Mouse (Mus musculus) embryonic facial prominence, embryonic 14.5 days (tissue): ENCODE results near the gene Pglyrp1. TPM values are rescaled to one million over a fixed set of nuclear protein-coding genes. Genes with fewer than 3 reads are reported as not detected.
"Not testable (repeated sequence)": the region's sequence is repeated elsewhere in the genome, so short reads cannot be mapped to it uniquely, and the experiment has no call there.

Experiments used
- ATAC-seq: fragments of 200-750 bp; cut with Nextera tagmentation; 2 replicates; pipeline ENCODE4 v1.8.0; 2017; ENCODE audit warnings: low read depth, moderate number of reproducible peaks, moderate TSS enrichment
- DNase-seq: peaks from one replicate; pipeline ENCODE4 v3.0.0-alpha.2; 2015; ENCODE audit warnings: low spot score
- H3K27ac ChIP-seq: fragments of 300-500 bp; sonication (generic); replicated peaks from 2 replicates; pipeline ENCODE4 v1.5.1; 2014; ENCODE audit warnings: low read depth, mild to moderate bottlenecking, low read length, moderate library complexity
- H3K27me3 ChIP-seq: fragments of 300-500 bp; sonication (generic); replicated peaks from 2 replicates; pipeline ENCODE4 v1.6.1; 2014; ENCODE audit warnings: low read length; ENCODE audit not compliant: control insufficient read depth, insufficient read depth
- H3K36me3 ChIP-seq: fragments of 300-500 bp; sonication (generic); 2 replicates; pipeline ENCODE4 v1.6.1; 2014; ENCODE audit warnings: low read length, mixed read lengths; ENCODE audit not compliant: control insufficient read depth, insufficient read depth
- H3K4me1 ChIP-seq: fragments of 300-500 bp; sonication (generic); 2 replicates; pipeline ENCODE4 v1.6.1; 2014; ENCODE audit warnings: antibody characterized with exemption, low read length; ENCODE audit not compliant: control insufficient read depth, insufficient read depth
- H3K4me2 ChIP-seq: fragments of 300-500 bp; sonication (generic); 2 replicates; pipeline ENCODE4 v1.6.1; 2014; ENCODE audit warnings: low read depth, mild to moderate bottlenecking, low read length, moderate library complexity, mixed read lengths
- H3K4me3 ChIP-seq: fragments of 300-500 bp; sonication (generic); 2 replicates; pipeline ENCODE4 v1.5.1; 2014; ENCODE audit warnings: low read depth, mild to moderate bottlenecking, low read length
- H3K9ac ChIP-seq: fragments of 300-500 bp; sonication (generic); 2 replicates; pipeline ENCODE4 v1.6.1; 2014; ENCODE audit warnings: low read depth, mild to moderate bottlenecking, low read length, moderate library complexity, mixed read lengths
- H3K9me3 ChIP-seq: fragments of 300-500 bp; sonication (generic); 2 replicates; pipeline ENCODE4 v1.6.1; 2016; ENCODE audit warnings: low read length; ENCODE audit not compliant: control insufficient read depth
- WGBS: fragments of 180-500 bp; shearing (Covaris S2); extraction: QIAGEN DNeasy Blood & Tissue Kit; methylation state at CpG from one replicate; pipeline ENCODE4 v1.1.7; 2014; 5-methylcytosine and 5-hydroxymethylcytosine counted together
- polyA plus RNA-seq: library from polyadenylated mRNA; unstranded; fragments of >200 nt; fragmentation: Nextera tagmentation; extraction: Ambion mirVana; gene quantifications from 2 replicates; pipeline ENCODE4 v1.2.1, GENCODE M21; 2014

Gene Pglyrp1
- polyA plus RNA-seq = 5.3 and 10.0 TPM in 2 replicates

- H3K36me3 ChIP-seq, H3K9ac ChIP-seq, H3K27ac ChIP-seq, H3K9me3 ChIP-seq, H3K4me3 ChIP-seq, ATAC-seq, H3K27me3 ChIP-seq, DNase-seq, H3K4me1 ChIP-seq, H3K4me2 ChIP-seq: not testable (repeated sequence)
- no CpG with 5 or more reads among the region's 8 CpGs for WGBS
Observed at GRCm38 (mm10) chr7:18871031-18871430, at the start of gene Pglyrp1. Gene Pglyrp1 (plus strand): TSS chr7:18871331.

GRCm38 (mm10) chr7:18821507-18821906 lies 49.6 kb upstream of the Pglyrp1 start, which contains the start of gene Psg17:
Gene Psg17 (minus strand): TSS chr7:18821607.
- no peak within 1 kb of the TSS for H3K9ac ChIP-seq
- H3K4me3 ChIP-seq = no peak within 1 kb of the TSS
- H3K9me3 ChIP-seq = no peaks in the 10 kb centered on the region
- no peak within 1 kb of the TSS for H3K4me2 ChIP-seq
- no peak for ATAC-seq
- no peak for DNase-seq
- no peaks in the 10 kb centered on the region for H3K4me1 ChIP-seq
- WGBS = 54% methylated on average over 3 of the region's 3 CpGs
- H3K36me3 ChIP-seq = no peaks in the 10 kb centered on the region
- no peak within 1 kb of the TSS for H3K27ac ChIP-seq
- H3K27me3 ChIP-seq = no peaks in the 10 kb centered on the region

- ATAC-seq (no peak), DNase-seq (no peak)
- Histone ChIP-seq H3K9ac (no peak overlapping the region), H3K27ac (no peak overlapping the region), H3K4me2 (no peak overlapping the region), H3K27me3 (no peaks in the 10 kb centered on the region), H3K4me1 (no peaks in the 10 kb centered on the region), H3K9me3 (no peaks in the 10 kb centered on the region), H3K4me3 (no peak overlapping the region), H3K36me3 (no peaks in the 10 kb centered on the region)
- 67% methylated on average over 26 of the region's 26 CpGs for WGBS
Observed at GRCm38 (mm10) chr7:18827792-18828546, 43.2 kb upstream of the Pglyrp1 start.

- H3K9me3 ChIP-seq = no peaks in the 10 kb centered on the region
- no peak overlapping the region for H3K27ac ChIP-seq
- no peak overlapping the region for H3K4me2 ChIP-seq
- H3K4me3 ChIP-seq = no peak overlapping the region
- ATAC-seq = no peak
- no peaks in the 10 kb centered on the region for H3K4me1 ChIP-seq
- WGBS = 56% methylated on average over 9 of the region's 9 CpGs
- H3K9ac ChIP-seq = no peak overlapping the region
- H3K27me3 ChIP-seq = no peaks in the 10 kb centered on the region
- no peaks in the 10 kb centered on the region for H3K36me3 ChIP-seq
- DNase-seq = peak; percentile 14
Observed at GRCm38 (mm10) chr7:18828592-18828991, 42.5 kb upstream of the Pglyrp1 start.

- no peaks in the 10 kb centered on the region for H3K36me3 ChIP-seq
- H3K4me1 ChIP-seq = no peaks in the 10 kb centered on the region
- H3K27me3 ChIP-seq = no peaks in the 10 kb centered on the region
- 87% methylated on average over 7 of the region's 7 CpGs for WGBS
- H3K27ac ChIP-seq = no peak overlapping the region
- no peak overlapping the region for H3K4me2 ChIP-seq
- DNase-seq (no peak), ATAC-seq (no peak)
- H3K9ac ChIP-seq = no peak overlapping the region
- no peak overlapping the region for H3K4me3 ChIP-seq
- no peaks in the 10 kb centered on the region for H3K9me3 ChIP-seq
Observed at GRCm38 (mm10) chr7:18829545-18829944, 41.6 kb upstream of the Pglyrp1 start.

- no peaks in the 10 kb centered on the region for H3K27me3 ChIP-seq
- DNase-seq (no peak), ATAC-seq (no peak)
- H3K9me3 ChIP-seq = no peaks in the 10 kb centered on the region
- no peak overlapping the region for H3K27ac ChIP-seq
- no peak overlapping the region for H3K4me2 ChIP-seq
- no peak overlapping the region for H3K9ac ChIP-seq
- H3K36me3 ChIP-seq = no peaks in the 10 kb centered on the region
- no peak overlapping the region for H3K4me3 ChIP-seq
- H3K4me1 ChIP-seq = no peaks in the 10 kb centered on the region
- WGBS = 43% methylated on average over 13 of the region's 13 CpGs
Observed at GRCm38 (mm10) chr7:18832298-18832697, 38.8 kb upstream of the Pglyrp1 start.

GRCm38 (mm10) chr7:18839865-18840264 lies 31.3 kb upstream of the Pglyrp1 start, which contains the start of gene Mill2:
Gene Mill2 (plus strand): TSS chr7:18839966.
- ATAC-seq = 0 out of 2 replicates have a peak, but pooled peaks have one; percentile 7
- peak within 1 kb of the TSS; percentile 55 for H3K9ac ChIP-seq
- peak; percentile 16 for DNase-seq

GRCm38 (mm10) chr7:18840386-18841173 lies 30.6 kb upstream of the Pglyrp1 start:
- Histone ChIP-seq H3K27ac (peak overlapping the region; percentile 86), H3K9ac (peak overlapping the region; percentile 55)
- peak; percentile 90 for ATAC-seq

More at GRCm38 (mm10) chr7:18839865-18840264, 31.3 kb upstream of the Pglyrp1 start, which contains the start of gene Mill2:
- 10% methylated on average over 3 of the region's 3 CpGs for WGBS
- Histone ChIP-seq H3K4me2 (peak within 1 kb of the TSS; percentile 60), H3K36me3 (no peaks in the 10 kb centered on the region), H3K27ac (peak within 1 kb of the TSS; percentile 86), H3K4me3 (peak within 1 kb of the TSS; percentile 35), H3K9me3 (no peaks in the 10 kb centered on the region), H3K4me1 (no peaks in the 10 kb centered on the region), H3K27me3 (no peaks in the 10 kb centered on the region)

More at GRCm38 (mm10) chr7:18840386-18841173, 30.6 kb upstream of the Pglyrp1 start:
- peak; percentile 87 for DNase-seq
- WGBS = 4% methylated on average over 14 of the region's 17 CpGs
- H3K9me3 ChIP-seq = no peaks in the 10 kb centered on the region
- no peaks in the 10 kb centered on the region for H3K36me3 ChIP-seq
- peak overlapping the region; percentile 35 for H3K4me3 ChIP-seq
- H3K4me2 ChIP-seq = peak overlapping the region; percentile 60
- no peaks in the 10 kb centered on the region for H3K4me1 ChIP-seq
- no peaks in the 10 kb centered on the region for H3K27me3 ChIP-seq
